Mouse (Mus musculus) MN1 (cell line): Measurements from ENCODE around the gene Sytl3.
"Not testable (repeated sequence)": the region's sequence is repeated elsewhere in the genome, so short reads cannot be mapped to it uniquely, and the experiment has no call there.

Experiments used
- DNase-seq: peaks from one replicate; pipeline ENCODE4 v3.0.0-alpha.2; 2016; ENCODE audit warnings: low spot score

Gene Sytl3

DNA sequence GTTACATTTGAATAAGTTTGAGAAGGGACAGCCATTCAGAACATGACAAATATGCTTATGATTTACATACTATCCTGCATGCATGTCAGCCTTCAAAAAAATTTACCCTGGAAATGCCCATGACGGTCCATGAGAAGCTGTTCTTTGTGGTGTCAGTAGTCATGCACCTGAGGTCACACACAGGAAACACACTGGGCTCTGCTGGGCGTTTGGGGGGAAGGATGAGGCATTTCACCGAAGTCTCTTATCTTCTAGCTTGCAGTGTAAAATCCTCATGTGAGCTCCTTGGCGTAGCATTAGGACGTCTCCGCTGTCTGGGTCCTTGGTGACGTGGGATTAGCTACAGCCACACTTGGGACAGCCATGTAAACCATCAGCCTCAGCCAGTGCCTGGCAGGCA lies at the start of gene Sytl3:
Gene Sytl3, plus strand, starts transcription at position 293 of the 400 bp plus-strand sequence.
- not testable (repeated sequence) for DNase-seq

GRCm38 (mm10) chr17:6613524-6613923 lies 45.4 kb upstream of the Sytl3 start:
- not testable (repeated sequence) for DNase-seq

DNA sequence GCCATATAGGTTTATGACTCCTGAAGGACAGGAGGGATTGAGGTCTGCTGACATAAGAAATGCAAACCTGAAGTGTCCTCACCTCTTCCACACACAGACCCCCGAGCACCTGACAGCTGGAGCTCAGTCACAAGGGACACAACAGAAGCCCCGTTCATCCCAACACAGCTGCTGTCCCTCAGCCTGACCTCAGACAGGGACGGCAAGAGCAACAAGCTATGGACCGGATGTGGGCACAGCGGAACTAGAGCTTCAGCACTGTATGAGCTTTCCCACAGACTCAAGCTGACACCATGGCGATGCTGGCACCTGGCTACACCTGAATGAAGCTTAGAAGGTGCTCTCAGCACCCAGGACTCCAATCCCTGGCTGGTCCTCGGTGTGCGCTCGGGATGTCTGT lies 44.6 kb upstream of the Sytl3 start:
- DNase-seq, result peak; percentile 5

- DNase-seq, result not testable (repeated sequence)
Measured at GRCm38 (mm10) chr17:6616731-6617130, 42.2 kb upstream of the Sytl3 start.

DNA sequence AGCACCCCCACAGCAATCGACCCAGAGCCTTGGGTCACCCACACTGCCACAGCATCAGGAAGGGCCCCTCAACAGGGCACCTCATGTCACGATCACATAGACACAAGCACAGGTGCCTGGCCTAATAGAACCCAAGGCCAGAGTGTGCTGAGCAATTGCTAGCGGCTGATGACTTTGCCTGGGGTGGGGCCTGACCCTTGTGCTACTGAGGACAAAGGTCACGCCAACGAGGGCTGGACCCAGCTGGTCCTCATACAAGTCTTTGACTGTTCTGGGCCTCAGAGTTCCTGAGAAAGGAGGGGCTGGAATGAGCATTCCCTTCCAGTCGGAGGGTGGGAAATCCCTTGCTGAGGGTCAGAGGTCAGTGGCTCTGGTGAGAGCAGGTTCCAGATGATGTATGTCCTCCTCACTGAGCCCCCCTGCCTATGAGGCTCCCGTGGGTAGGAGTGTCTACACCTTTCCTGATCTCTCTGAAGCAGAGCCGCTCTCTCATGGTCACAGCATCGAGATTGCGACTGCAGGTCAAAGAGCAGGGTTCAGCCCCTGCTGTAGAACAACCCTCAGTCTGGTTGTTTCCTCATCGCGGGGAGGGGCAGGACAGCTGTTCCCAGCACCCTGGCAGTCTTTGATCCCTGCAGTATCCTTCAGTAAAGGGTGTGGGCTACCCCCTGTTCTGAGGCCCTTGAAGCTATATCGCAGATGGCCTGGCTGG lies 41.0 kb upstream of the Sytl3 start:
- not testable (repeated sequence) for DNase-seq

DNA sequence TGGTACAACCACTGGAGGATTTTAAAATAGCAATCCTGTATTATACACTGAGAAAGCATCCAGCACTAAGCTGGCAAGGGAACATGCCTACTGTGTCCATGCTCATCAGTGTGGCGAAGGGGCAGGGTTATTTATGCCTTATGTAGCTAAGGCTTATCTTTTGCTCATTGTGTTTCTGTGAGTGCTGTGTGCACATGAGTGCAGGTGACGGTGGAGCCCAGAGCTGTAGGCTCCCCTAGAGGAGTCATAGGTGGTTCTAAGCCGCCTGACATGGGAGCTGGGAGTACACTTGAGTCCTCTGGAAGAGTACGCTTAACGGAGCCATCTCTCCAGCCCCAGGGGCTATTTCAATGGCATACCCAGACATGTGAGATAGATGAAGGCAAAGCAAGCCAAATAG lies 39.6 kb upstream of the Sytl3 start:
- not testable (repeated sequence) for DNase-seq

DNA sequence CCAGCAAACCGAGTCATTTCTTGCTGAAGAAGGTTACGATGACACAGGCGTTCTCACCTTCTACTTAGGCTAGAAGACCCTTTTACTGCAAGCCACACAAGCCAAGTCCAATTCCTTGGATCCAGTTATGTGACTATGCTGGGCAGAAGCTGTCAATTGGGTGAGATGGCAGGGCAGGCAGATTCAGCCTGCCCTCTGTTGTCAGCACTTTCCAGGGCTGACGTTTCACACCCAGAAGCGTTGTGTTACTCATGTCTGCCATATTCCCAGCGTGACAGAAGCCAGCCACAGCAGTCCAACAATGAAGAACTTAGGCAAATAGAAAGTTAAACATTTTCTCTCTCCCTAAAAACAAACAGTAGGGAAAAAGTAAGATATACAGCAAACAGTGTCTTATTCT lies 38.9 kb upstream of the Sytl3 start:
- not testable (repeated sequence) for DNase-seq

- DNase-seq, result not testable (repeated sequence)
Measured at GRCm38 (mm10) chr17:6620730-6621451, 38.0 kb upstream of the Sytl3 start.

GRCm38 (mm10) chr17:6621976-6622375 lies 36.9 kb upstream of the Sytl3 start:
- DNase-seq, result not testable (repeated sequence)

DNA sequence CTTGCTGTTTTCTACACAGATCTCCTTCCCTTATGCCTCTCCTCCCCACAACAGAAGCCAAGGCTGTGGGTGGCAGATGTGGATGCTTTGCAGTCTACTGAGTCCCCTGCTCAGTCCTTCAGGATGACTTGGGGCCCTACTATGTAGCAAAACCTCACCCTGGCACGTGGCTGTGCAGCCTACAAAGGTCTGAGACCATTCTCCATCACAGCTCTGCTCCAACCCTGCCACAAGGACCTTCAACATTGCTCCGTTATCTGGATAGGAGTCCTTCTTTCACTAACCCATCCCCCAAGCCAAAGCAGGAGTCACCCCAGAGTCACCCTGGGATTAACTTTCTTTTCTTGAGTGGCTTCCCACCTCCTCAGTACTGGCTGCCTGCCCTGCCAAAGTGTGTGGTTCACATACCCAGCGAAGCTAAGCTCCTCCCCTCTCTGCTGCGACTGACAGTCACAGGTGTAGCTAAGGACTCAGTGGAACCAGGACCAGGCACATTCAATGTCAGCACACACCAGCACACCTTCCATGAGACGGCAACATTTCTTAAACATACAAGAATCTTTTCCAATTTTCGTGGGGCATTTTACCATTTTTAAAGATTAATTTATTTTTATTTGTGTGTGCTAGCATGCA lies 33.9 kb upstream of the Sytl3 start:
- DNase-seq, result not testable (repeated sequence)

DNA sequence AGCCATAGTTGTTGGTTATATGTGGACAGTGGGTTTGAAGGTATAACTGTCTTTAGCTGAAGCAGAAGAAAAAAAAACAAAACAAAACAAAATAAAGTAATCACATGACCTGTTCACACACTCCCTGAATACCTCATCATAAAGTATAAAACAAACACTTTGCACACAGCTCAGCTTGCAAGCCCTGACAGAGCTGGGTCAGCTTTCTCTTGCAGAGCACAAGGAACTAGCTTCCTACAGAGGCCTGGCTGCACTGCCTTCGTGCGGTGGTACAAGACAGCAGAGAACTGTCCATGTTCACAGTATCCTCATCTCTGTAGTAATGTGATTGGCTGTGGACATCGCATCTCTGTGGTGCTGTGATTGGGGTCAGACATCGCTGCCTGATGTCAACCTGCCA lies 28.5 kb upstream of the Sytl3 start:
- DNase-seq, result not testable (repeated sequence)

- DNase-seq, result not testable (repeated sequence)
Measured at GRCm38 (mm10) chr17:6632850-6633249, 26.0 kb upstream of the Sytl3 start.

GRCm38 (mm10) chr17:6635781-6636180 lies 23.1 kb upstream of the Sytl3 start:
- DNase-seq, result not testable (repeated sequence)

- no peak for DNase-seq
Measured at GRCm38 (mm10) chr17:6636861-6637260, 22.0 kb upstream of the Sytl3 start.

DNA sequence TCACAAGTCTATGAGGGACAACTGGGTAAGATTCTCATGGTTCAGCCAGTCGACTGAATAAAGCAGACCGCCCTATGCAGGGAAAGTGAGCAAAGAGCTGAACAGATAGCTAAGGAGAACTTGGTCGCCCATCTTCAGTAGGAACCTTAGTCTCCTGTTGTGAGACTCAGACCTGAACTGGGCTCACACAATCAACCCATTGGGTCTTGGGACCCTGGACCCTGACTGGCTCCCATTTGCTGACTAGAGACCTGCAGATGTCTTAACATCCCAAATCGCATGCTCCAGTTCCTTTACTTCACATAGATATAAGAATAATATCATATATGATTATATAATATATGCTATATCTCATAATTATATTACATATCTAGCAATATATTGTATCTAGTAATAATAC lies 21.5 kb upstream of the Sytl3 start:
- DNase-seq, result not testable (repeated sequence)

DNA sequence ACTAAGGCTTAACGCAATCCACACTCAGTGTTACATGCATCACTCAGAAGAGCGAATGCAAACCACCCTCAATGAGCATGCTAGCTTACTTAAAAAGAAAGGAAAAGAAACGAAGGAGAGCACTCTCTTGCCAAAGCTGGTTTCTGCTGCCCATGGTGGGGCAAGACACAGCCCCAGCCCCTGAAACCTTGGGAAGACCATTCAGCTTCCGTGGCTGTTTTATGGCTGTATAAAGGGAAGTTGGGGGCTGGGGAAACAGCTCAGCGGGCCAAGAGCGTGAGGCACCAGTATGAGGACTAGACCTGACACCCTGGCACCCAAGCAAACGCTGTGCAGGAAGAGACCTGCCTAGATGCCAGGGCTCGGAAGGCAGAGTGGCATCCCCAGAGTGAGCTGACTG lies 20.4 kb upstream of the Sytl3 start:
- not testable (repeated sequence) for DNase-seq

- DNase-seq, result not testable (repeated sequence)
Measured at GRCm38 (mm10) chr17:6639486-6639885, 19.4 kb upstream of the Sytl3 start.

GRCm38 (mm10) chr17:6640044-6640637 lies 18.8 kb upstream of the Sytl3 start:
- not testable (repeated sequence) for DNase-seq

DNA sequence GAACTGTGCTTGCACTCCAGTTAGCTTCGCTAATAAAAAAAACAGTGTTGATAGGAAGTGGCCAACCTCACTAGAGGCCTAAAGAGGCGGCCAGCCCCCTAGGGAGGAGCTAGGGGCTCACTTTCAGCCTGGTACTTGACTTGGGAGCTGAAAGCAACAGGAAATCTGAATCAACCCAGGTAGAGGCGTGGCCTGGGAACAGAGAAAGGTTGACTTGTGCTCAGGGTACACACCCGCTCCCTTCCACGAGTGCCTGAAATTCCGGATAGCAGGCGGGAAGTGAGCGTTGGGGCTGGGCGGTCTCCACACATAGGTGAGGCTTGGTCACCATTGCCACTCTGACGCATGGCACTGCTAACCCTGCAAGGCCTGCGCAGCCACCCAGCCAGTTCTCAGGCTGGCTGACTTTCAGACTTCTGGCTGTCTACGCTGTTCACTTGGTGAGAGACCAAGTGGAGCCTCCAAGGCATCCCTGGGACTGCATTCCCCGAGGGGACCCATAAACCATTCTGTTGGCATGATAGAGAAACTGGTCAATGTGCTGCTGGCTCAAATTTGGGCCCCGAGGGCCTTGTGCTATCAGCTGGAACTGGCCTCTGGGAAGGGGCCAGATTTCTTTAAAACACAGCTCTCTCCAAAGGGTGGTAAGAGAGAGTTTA lies 18.0 kb upstream of the Sytl3 start:
- not testable (repeated sequence) for DNase-seq

- not testable (repeated sequence) for DNase-seq
Measured at GRCm38 (mm10) chr17:6644210-6644609, 14.7 kb upstream of the Sytl3 start.

DNA sequence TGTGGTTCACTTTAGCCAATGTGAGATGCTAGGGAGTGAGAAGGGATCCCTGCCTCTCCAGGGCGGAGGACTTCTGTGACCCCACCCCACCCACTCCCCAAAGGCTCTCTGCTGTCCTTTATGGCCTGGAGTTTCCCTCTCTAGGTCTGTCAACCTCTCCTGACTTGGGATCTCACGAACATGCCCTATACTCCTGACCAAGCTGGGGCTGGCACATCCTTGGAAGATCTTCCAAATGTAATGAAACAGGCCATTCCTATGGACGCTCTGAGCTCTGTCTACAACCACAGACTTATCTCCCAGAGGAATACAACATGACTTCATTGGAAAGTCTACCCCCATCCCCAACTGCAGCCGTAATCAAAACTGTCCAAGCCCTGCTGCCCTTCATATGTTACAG lies 14.2 kb upstream of the Sytl3 start:
- peak; percentile 4 for DNase-seq

- not testable (repeated sequence) for DNase-seq
Measured at GRCm38 (mm10) chr17:6645668-6646067, 13.2 kb upstream of the Sytl3 start.
